Mouse (Mus musculus): ENCODE results near the gene Fth1. TPM values are rescaled to one million over a fixed set of nuclear protein-coding genes. Genes with fewer than 3 reads are reported as not detected.

Fth1 gene
- polyA plus RNA-seq, 1 experiment from 2014 or later, result 1,798 TPM

DNA sequence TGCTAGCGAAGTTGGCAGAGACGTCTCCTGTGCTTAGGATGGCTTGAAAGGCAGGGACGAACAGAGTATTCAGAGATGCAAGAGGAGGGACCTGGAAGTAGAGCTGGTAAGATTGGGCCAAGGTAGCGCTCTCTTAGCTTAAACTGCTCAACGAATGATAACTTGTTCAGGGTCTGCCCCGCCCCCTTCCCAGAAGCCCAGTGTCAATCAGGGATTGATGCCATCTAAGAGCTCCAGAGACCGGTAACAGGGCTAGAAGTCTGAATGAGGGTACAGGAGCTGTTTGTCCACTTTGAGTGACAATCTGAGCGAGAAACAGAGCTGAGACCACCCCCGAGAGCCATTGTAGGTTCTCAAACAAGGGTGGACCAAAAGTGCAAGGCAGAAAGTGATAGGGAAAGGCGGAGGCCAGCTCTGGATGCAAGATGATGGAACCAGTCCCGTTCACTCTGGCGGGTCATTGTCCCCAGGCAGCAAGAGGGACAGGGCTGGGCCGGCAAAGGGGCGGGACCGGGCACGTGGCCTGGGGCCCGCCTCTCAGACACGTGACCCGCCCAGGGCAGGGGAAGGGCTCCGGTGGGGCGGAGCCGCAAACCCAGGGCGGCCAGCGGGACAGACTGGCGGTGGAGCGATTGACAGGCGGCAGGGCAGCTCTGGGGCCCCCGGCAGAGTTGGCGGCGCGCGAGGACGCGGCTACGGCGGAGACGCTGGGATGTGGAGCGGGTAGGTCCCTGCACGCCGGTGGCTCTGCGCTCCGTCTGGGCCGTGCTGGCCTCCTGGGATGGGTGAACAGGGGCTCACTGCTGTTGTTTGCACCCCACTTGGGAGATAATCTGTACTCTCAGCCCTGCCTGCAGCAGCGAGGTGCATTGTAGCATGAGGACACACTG lies 37.5 kb downstream of the Fth1 start:
- Histone ChIP-seq H3K9ac (replicated peaks) (peak overlapping the region; percentile 63), H3K9me3 (replicated peaks) (no peaks in the 10 kb centered on the region), H3K36me3 (no peaks in the 10 kb centered on the region), H3K4me2 (peak overlapping the region; percentile 89), H3K4me3 (replicated peaks) (peak overlapping the region; percentile 57), H3K4me1 (peaks cover 31% of the 10 kb centered on the region), H3K27ac (replicated peaks) (peak overlapping the region; percentile 69), H3K27me3 (replicated peaks) (no peaks in the 10 kb centered on the region)
- peak; percentile 94 for ATAC-seq (ENCODE audit: low FRiP score)
- 5% methylated on average over 44 of the region's 44 CpGs for WGBS

GRCm38 (mm10) chr19:10018527-10018818 lies 38.1 kb downstream of the Fth1 start:
- no peaks in the 10 kb centered on the region for H3K27me3 ChIP-seq (replicated peaks)
- peak overlapping the region; percentile 57 for H3K4me3 ChIP-seq (replicated peaks)
- H3K27ac ChIP-seq (replicated peaks), result peak overlapping the region; percentile 10
- 4% methylated on average over 3 of the region's 3 CpGs for WGBS
- H3K4me1 ChIP-seq, result peaks cover 31% of the 10 kb centered on the region
- H3K9me3 ChIP-seq (replicated peaks), result no peaks in the 10 kb centered on the region
- H3K36me3 ChIP-seq, result no peaks in the 10 kb centered on the region
- peak overlapping the region; percentile 89 for H3K4me2 ChIP-seq
- peak overlapping the region; percentile 63 for H3K9ac ChIP-seq (replicated peaks)
- ATAC-seq (ENCODE audit: low FRiP score), result peak; percentile 55; the same call in 1 of the 2 replicates

- Histone ChIP-seq H3K36me3 (no peaks in the 10 kb centered on the region), H3K4me1 (peaks cover 31% of the 10 kb centered on the region), H3K4me2 (peak overlapping the region; percentile 89), H3K4me3 (replicated peaks) (peak overlapping the region; percentile 57), H3K27me3 (replicated peaks) (no peaks in the 10 kb centered on the region), H3K9me3 (replicated peaks) (no peaks in the 10 kb centered on the region), H3K27ac (replicated peaks) (no peak overlapping the region), H3K9ac (replicated peaks) (0 out of 2 replicates have a peak overlapping the region, but pooled peaks have one; percentile 32)
- no peak for ATAC-seq (ENCODE audit: low FRiP score)
- 72% methylated on average over 4 of the region's 4 CpGs for WGBS
These were observed 38.9 kb downstream of the Fth1 start for GRCm38 (mm10) chr19:10019214-10019760.

- Histone ChIP-seq H3K9ac (replicated peaks) (no peak overlapping the region), H3K4me3 (replicated peaks) (no peak overlapping the region), H3K9me3 (replicated peaks) (no peaks in the 10 kb centered on the region), H3K36me3 (no peaks in the 10 kb centered on the region), H3K27ac (replicated peaks) (no peak overlapping the region), H3K27me3 (replicated peaks) (no peaks in the 10 kb centered on the region), H3K4me1 (peaks cover 46% of the 10 kb centered on the region), H3K4me2 (no peak overlapping the region)
- ATAC-seq (ENCODE audit: low FRiP score), result no peak
- 76% methylated on average over 2 of the region's 2 CpGs for WGBS
These were observed 41.6 kb downstream of the Fth1 start for GRCm38 (mm10) chr19:10021981-10022380.

GRCm38 (mm10) chr19:10022414-10023303 lies 42.3 kb downstream of the Fth1 start:
- Histone ChIP-seq H3K27ac (replicated peaks) (peak overlapping the region; percentile 43), H3K36me3 (no peaks in the 10 kb centered on the region), H3K4me3 (replicated peaks) (no peak overlapping the region), H3K4me2 (no peak overlapping the region), H3K9ac (replicated peaks) (no peak overlapping the region), H3K27me3 (replicated peaks) (no peaks in the 10 kb centered on the region), H3K9me3 (replicated peaks) (no peaks in the 10 kb centered on the region), H3K4me1 (peaks cover 42% of the 10 kb centered on the region)
- ATAC-seq (ENCODE audit: low FRiP score), result no peak
- WGBS, result 70% methylated on average over 5 of the region's 5 CpGs

DNA sequence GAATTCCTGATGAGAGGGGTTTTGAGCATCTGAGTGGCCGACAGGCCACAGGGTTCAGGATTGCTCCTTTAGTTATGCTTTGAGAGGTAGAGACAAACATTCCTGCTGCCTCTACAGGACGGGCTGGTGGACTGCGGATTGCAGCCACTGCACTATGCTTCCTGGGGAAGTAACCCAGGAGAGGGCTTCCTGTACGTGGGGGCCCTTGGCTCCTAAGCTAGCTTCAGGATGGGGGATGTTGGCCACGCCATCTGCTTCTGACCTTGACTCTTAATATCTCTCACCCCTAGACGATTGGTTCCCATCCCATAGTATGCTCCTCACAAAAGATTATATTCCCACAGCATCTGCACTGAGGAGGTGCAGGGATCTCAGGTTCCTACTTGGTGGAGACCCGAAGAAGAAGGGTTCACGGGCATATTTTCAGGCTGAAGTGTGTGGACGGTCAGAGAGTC lies 42.9 kb downstream of the Fth1 start:
- H3K9me3 ChIP-seq (replicated peaks), result no peaks in the 10 kb centered on the region
- peaks cover 37% of the 10 kb centered on the region for H3K4me1 ChIP-seq
- no peak overlapping the region for H3K4me2 ChIP-seq
- no peaks in the 10 kb centered on the region for H3K27me3 ChIP-seq (replicated peaks)
- H3K4me3 ChIP-seq (replicated peaks), result no peak overlapping the region
- no peak for ATAC-seq (ENCODE audit: low FRiP score)
- no peaks in the 10 kb centered on the region for H3K36me3 ChIP-seq
- peak overlapping the region; percentile 43 for H3K27ac ChIP-seq (replicated peaks)
- H3K9ac ChIP-seq (replicated peaks), result no peak overlapping the region
- WGBS, result 70% methylated on average over 9 of the region's 9 CpGs

DNA sequence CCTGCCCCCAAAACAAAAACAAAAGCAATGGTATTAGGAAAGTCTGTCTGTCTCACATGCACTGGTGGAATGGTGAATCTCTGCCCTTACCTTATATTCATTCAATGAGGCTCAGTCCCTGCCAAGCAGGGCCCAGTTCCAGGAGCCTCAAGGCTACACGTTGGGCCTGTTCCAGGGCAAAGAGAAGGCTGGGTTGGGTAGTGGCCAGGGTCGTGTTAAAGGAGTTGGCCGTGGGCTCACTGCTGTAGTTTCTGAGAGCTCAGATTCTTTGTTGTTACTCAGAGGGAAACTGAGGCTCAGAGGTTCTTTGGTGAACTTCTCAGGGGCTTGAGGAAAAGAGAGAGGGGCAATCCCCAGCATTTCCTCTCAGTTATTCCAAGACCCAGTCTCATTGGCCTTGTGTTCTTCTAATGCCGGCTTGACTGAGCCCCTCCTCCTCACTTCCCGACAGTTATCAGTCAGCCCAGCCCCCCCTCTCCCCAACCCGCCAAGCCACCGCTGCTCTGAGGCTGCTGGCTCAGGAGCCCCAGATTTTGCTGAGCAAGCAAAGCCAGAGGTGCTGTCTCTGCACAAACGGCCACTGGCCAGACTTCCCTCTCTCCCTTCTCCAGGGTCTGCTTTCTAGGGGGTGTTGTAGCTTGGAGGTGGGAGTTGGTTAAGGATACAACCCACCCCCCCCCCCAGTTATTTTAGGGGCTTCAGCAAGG lies 44.9 kb downstream of the Fth1 start:
- Histone ChIP-seq H3K9ac (replicated peaks) (no peak overlapping the region), H3K36me3 (no peaks in the 10 kb centered on the region), H3K27me3 (replicated peaks) (no peaks in the 10 kb centered on the region), H3K9me3 (replicated peaks) (no peaks in the 10 kb centered on the region), H3K4me2 (peak overlapping the region; percentile 5; the same call in 1 of the 2 replicates), H3K27ac (replicated peaks) (peak overlapping the region; percentile 61), H3K4me3 (replicated peaks) (no peak overlapping the region), H3K4me1 (peaks cover 20% of the 10 kb centered on the region)
- WGBS, result 26% methylated on average over 8 of the region's 8 CpGs
- ATAC-seq (ENCODE audit: low FRiP score), result peak; percentile 65

GRCm38 (mm10) chr19:10029746-10030145 lies 49.3 kb downstream of the Fth1 start:
- H3K9ac ChIP-seq (replicated peaks), result no peak overlapping the region
- no peak overlapping the region for H3K4me2 ChIP-seq
- WGBS, result 88% methylated on average over 2 of the region's 2 CpGs
- peaks cover 13% of the 10 kb centered on the region for H3K4me1 ChIP-seq
- H3K9me3 ChIP-seq (replicated peaks), result no peaks in the 10 kb centered on the region
- no peak overlapping the region for H3K4me3 ChIP-seq (replicated peaks)
- no peak overlapping the region for H3K27ac ChIP-seq (replicated peaks)
- no peak for ATAC-seq (ENCODE audit: low FRiP score)
- no peaks in the 10 kb centered on the region for H3K36me3 ChIP-seq
- no peaks in the 10 kb centered on the region for H3K27me3 ChIP-seq (replicated peaks)

- H3K9ac ChIP-seq (replicated peaks), result no peak overlapping the region
- H3K4me2 ChIP-seq, result no peak overlapping the region
- WGBS, result 35% methylated on average over 8 of the region's 8 CpGs
- no peak overlapping the region for H3K27ac ChIP-seq (replicated peaks)
- ATAC-seq (ENCODE audit: low FRiP score), result peak; percentile 68; the same call in 1 of the 2 replicates
- no peak overlapping the region for H3K4me3 ChIP-seq (replicated peaks)
- H3K27me3 ChIP-seq (replicated peaks), result no peaks in the 10 kb centered on the region
- no peaks in the 10 kb centered on the region for H3K36me3 ChIP-seq
- H3K4me1 ChIP-seq, result no peaks in the 10 kb centered on the region
- H3K9me3 ChIP-seq (replicated peaks), result no peaks in the 10 kb centered on the region
These were observed 53.0 kb downstream of the Fth1 start for GRCm38 (mm10) chr19:10033211-10033973.

GRCm38 (mm10) chr19:10034356-10034755 lies 54.0 kb downstream of the Fth1 start:
- WGBS, result 85% methylated on average over 5 of the region's 5 CpGs
- no peak overlapping the region for H3K9ac ChIP-seq (replicated peaks)
- no peak overlapping the region for H3K4me2 ChIP-seq
- no peak overlapping the region for H3K4me3 ChIP-seq (replicated peaks)
- no peaks in the 10 kb centered on the region for H3K27me3 ChIP-seq (replicated peaks)
- no peak for ATAC-seq (ENCODE audit: low FRiP score)
- H3K27ac ChIP-seq (replicated peaks), result no peak overlapping the region
- no peaks in the 10 kb centered on the region for H3K9me3 ChIP-seq (replicated peaks)
- 0 out of 2 replicates have a peak, but pooled peaks cover 1% of the 10 kb centered on the region for H3K4me1 ChIP-seq
- no peaks in the 10 kb centered on the region for H3K36me3 ChIP-seq

All from neural tube, embryonic 15.5 days (tissue).